ENCODE assay signal across 8 mouse cellular contexts in the genomic region with DNA sequence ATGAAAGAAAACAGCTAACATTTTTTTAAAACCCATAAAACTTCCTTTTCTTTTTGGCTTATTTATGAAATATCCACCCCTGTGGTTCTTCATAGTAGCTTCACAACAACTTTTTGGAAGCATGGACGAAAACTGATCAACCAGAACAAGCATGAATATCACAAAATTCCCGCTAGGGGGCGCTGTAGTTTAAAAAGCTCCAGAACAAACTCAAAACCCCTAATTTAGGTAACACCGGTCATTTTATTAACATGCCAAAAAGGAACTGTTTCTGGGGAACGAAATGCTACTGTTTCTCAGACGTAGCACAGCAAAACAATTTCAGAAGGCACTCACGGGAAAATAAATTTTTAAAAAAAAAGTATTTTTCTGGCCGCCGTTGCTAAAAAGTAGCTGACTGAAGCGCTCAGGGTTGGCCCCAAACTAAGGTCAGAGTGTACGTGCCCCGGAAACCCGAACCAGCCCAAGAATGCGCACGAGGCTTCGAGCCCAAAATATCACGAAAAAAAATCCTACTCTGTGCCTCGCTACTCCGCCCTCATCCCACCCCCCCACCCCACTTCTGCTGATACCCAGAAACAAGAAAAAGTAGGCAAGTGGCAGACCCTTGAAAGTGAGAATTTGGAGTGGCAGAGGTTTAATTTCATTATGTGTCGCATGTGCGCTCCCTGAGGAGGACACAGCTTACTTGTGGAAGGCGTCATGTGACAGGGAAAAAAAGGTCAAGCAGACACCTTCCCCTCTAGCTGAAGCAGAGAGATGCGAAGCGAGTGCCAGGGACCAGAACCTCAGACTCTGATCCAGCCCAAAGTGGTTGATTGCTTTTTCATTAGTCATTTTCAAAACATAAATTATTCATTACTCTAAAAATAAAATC. TPM values are rescaled to one million over a fixed set of nuclear protein-coding genes. Genes with fewer than 3 reads are reported as not detected.
DNase-seq lines count a peak whose midpoint lies in the region; ATAC-seq and TF ChIP-seq lines count a peak whose summit lies in the region.

No protein-coding gene starts in this region.

- 17% methylated on average over 24 of the region's 24 CpGs for WGBS in hindbrain, embryonic 16.5 days
- 14% methylated on average over 24 of the region's 24 CpGs for WGBS in limb, embryonic 10.5 days

- peak; percentile 69 for TF ChIP-seq CTCF in left cerebral cortex, adult 2 months (IDR thresholded peaks at IDR 0.05)
- peak; percentile 73 for TF ChIP-seq CTCF in gastrocnemius, adult 2 months (IDR thresholded peaks at IDR 0.05)

- no peak overlapping the region; the same call in 1 of the 2 replicates for H3K27ac ChIP-seq in left cerebral cortex, adult 2 months
- H3K27ac ChIP-seq in gastrocnemius, adult 2 months: peak overlapping the region; percentile 74
- H3K27ac ChIP-seq in hindbrain, embryonic 16.5 days (ENCODE audit: low read depth, low read length): no peak overlapping the region
- H3K27ac ChIP-seq in limb, embryonic 10.5 days: peak overlapping the region; percentile 58; the same call in 1 of the 2 replicates

- no peaks in the 10 kb centered on the region for H3K9me3 ChIP-seq in hindbrain, embryonic 16.5 days (ENCODE audit: control insufficient read depth, low read length)
- no peaks in the 10 kb centered on the region for H3K9me3 ChIP-seq in limb, embryonic 10.5 days (replicated peaks)

- H3K27me3 ChIP-seq in hindbrain, embryonic 16.5 days (replicated peaks; ENCODE audit: control insufficient read depth, insufficient read depth, low read length): no peaks in the 10 kb centered on the region
- no peaks in the 10 kb centered on the region for H3K27me3 ChIP-seq in limb, embryonic 10.5 days (ENCODE audit: low read depth, poor library complexity, severe bottlenecking)

- H3K36me3 ChIP-seq in hindbrain, embryonic 16.5 days (ENCODE audit: control insufficient read depth, insufficient read depth, low read length): no peaks in the 10 kb centered on the region
- no peaks in the 10 kb centered on the region for H3K36me3 ChIP-seq in limb, embryonic 10.5 days

- intact Hi-C loops in left cerebral cortex, adult 2 months (cut with DNase I): loop anchor here (1.0 to 10.0 kb wide), 3 partner anchors 181 to 514 kb away; a partner anchor contains a TSS
- intact Hi-C loops in gastrocnemius, adult 2 months (cut with DNase I): loop anchor here (1.0 to 5.0 kb wide), 3 partner anchors 182 to 351 kb away; a partner anchor contains a TSS

- ATAC-seq in hindbrain, embryonic 16.5 days: no peak

- H3K4me1 ChIP-seq in hindbrain, embryonic 16.5 days (ENCODE audit: control insufficient read depth, insufficient read depth, low read depth, low read length): peaks cover 11% of the 10 kb centered on the region
- peaks cover 43% of the 10 kb centered on the region for H3K4me1 ChIP-seq in limb, embryonic 10.5 days

- peak; percentile 42 to 55 for DNase-seq in left cerebral cortex, adult 2 months (ENCODE audit: extremely low spot score in 1 of 2, low spot score in 2 of 2)
- no peak for DNase-seq in left cerebral cortex, adult 8-10 months (ENCODE audit: low spot score in 2 of 2)
- DNase-seq in cerebellum, postnatal 10 days: peak; percentile 84 to 89
- peak; percentile 69 for DNase-seq in gastrocnemius, adult 2 months
- peak; percentile 87 for DNase-seq in limb, embryonic 10.5 days (ENCODE audit: low spot score)
- DNase-seq in mesoderm, embryonic 11.5 days (ENCODE audit: low read depth, low spot score): peak; percentile 83
- DNase-seq in spleen, postnatal 10 days (ENCODE audit: low spot score in 2 of 2): peak; percentile 15 to 69

- H3K4me2 ChIP-seq in hindbrain, embryonic 16.5 days (ENCODE audit: low read length): peak overlapping the region; percentile 46

- H3K4me3 ChIP-seq in left cerebral cortex, adult 2 months: no peak overlapping the region; the same call in 1 of the 2 replicates
- peak overlapping the region; percentile 68 for H3K4me3 ChIP-seq in gastrocnemius, adult 2 months
- H3K4me3 ChIP-seq in hindbrain, embryonic 16.5 days (ENCODE audit: low read length): peak overlapping the region; percentile 14; the same call in 1 of the 2 replicates
- H3K4me3 ChIP-seq in limb, embryonic 10.5 days: peak overlapping the region; percentile 39

- H3K9ac ChIP-seq in hindbrain, embryonic 16.5 days (ENCODE audit: low read depth, low read length): no peak overlapping the region

RNA-seq across cellular contexts. Expression of a gene that starts 27.7 kb away (rescaled TPM):
- 100 to 1,000 TPM; 653 to 673 TPM for total RNA-seq in left cerebral cortex, adult 2 months (2021)
- total RNA-seq in left cerebral cortex, adult 8-10 months (2022): 100 to 1,000 TPM; 508 to 561 (median 536) TPM
- total RNA-seq in gastrocnemius, adult 2 months (2021): 1 to 10 TPM; 1.4 to 3.1 TPM
- 148 and 150 TPM in 2 replicates for polyA plus RNA-seq in hindbrain, embryonic 16.5 days (2015; fragmentation: Nextera tagmentation; extraction: Ambion mirVana)
- 41.1 and 43.1 TPM in 2 replicates for polyA plus RNA-seq in limb, embryonic 10.5 days (2016; fragmentation: Nextera tagmentation; extraction: Ambion mirVana)

Comparison
In these comparisons a context has a peak if more than half of its experiments do, and no peak if none do; other contexts are left out.
1. DNase-seq: peak in left cerebral cortex, adult 2 months (2 of 2), cerebellum, postnatal 10 days (2 of 2), gastrocnemius, adult 2 months (single experiment), limb, embryonic 10.5 days (single experiment), mesoderm, embryonic 11.5 days (single experiment) and spleen, postnatal 10 days (2 of 2); none in left cerebral cortex, adult 8-10 months (0 of 2).
2. H3K27ac ChIP-seq: peak in gastrocnemius, adult 2 months (single experiment) and limb, embryonic 10.5 days (single experiment); none in left cerebral cortex, adult 2 months (single experiment) and hindbrain, embryonic 16.5 days (single experiment).
3. RNA of a gene that starts 27.7 kb away (total RNA-seq): 653 to 673 TPM in left cerebral cortex, adult 2 months and 508 to 561 TPM in left cerebral cortex, adult 8-10 months; 1.4 to 3.1 TPM in gastrocnemius, adult 2 months; every median in the first group is over 100 times any median in the second.